Mouse (Mus musculus): Measurements from ENCODE around the gene Ppp1cc.

The Ppp1cc gene

GRCm38 (mm10) chr5:122157827-122158381 lies at the start of gene Ppp1cc:
Gene Ppp1cc (plus strand): TSS chr5:122158278.
- peak; percentile 89; the same call in 1 of the 2 replicates for ATAC-seq (ENCODE audit: insufficient number of reproducible peaks, low FRiP score, low TSS enrichment)

- ATAC-seq (ENCODE audit: insufficient number of reproducible peaks, low FRiP score, low TSS enrichment) = no peak
These were observed 48.6 kb upstream of the Ppp1cc start for GRCm38 (mm10) chr5:122109325-122110060.

GRCm38 (mm10) chr5:122110625-122111024 lies 47.5 kb upstream of the Ppp1cc start:
- no peak for ATAC-seq (ENCODE audit: insufficient number of reproducible peaks, low FRiP score, low TSS enrichment)

- no peak for ATAC-seq (ENCODE audit: insufficient number of reproducible peaks, low FRiP score, low TSS enrichment)
These were observed 46.8 kb upstream of the Ppp1cc start for GRCm38 (mm10) chr5:122111091-122111932.

DNA sequence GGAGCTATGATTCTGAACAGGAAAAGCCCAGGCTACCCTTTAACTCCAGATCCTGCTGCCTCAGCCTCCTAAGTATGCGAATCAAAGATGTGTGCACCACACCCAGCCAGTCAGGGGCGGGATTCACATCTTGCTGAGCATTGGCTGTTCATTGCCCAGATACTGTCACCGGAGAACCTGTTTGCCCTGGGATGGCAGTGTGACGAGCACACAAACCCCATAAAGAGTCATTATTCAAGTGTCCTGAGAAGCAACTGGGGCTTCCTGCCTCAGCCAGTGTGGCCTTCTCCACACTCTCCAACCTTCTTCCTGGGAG lies 46.2 kb upstream of the Ppp1cc start:
- no peak for ATAC-seq (ENCODE audit: insufficient number of reproducible peaks, low FRiP score, low TSS enrichment)

GRCm38 (mm10) chr5:122113450-122113849 lies 44.6 kb upstream of the Ppp1cc start:
- ATAC-seq (ENCODE audit: insufficient number of reproducible peaks, low FRiP score, low TSS enrichment) = no peak

DNA sequence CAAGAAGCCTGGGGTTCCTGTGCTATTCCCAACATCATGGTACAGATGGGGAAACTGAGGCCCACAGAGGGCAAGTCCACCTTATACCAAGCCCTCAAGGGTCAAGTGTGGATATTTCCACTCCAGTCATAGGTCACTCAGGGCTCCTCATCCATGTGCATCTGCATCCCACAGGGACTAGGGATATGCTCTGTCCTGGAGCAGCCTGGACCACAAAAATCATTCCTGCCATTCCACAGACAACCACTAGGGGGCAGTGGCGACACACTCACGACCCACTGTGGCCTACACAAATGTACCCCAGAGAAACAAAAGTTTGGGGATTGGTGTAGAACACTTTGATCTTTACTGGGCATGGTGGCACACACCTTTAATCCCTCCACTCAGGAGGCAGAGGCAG lies 43.9 kb upstream of the Ppp1cc start:
- no peak for ATAC-seq (ENCODE audit: insufficient number of reproducible peaks, low FRiP score, low TSS enrichment)

DNA sequence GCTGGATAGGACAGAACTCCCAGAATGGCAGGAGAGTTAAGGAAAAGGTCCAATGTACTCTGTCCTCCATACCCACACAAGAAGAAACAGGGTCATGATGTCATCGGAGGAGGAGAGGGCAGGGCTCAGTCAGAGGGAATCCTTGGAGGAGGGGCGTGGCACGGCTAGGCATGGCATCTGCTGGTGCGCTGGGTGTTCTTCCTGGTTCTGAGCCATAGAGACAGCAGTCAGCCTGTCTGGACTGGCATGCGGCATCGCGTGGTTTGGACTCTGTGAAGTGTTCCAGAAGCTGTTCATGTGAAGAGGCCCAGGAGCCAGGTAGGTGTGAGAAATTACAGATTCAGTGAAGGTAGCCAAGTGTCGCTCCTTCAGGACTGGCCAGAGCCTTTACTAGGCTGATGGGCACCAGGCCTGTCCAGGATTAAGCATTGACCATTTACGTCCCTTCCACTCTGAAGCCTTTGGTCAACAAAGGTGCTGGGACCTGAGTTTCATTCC lies 42.8 kb upstream of the Ppp1cc start:
- no peak for ATAC-seq (ENCODE audit: insufficient number of reproducible peaks, low FRiP score, low TSS enrichment)

GRCm38 (mm10) chr5:122116243-122116642 lies 41.8 kb upstream of the Ppp1cc start:
- ATAC-seq (ENCODE audit: insufficient number of reproducible peaks, low FRiP score, low TSS enrichment) = no peak

GRCm38 (mm10) chr5:122125211-122125760 lies 32.8 kb upstream of the Ppp1cc start:
- ATAC-seq (ENCODE audit: insufficient number of reproducible peaks, low FRiP score, low TSS enrichment) = no peak

GRCm38 (mm10) chr5:122129068-122129655 lies 28.9 kb upstream of the Ppp1cc start:
- ATAC-seq (ENCODE audit: insufficient number of reproducible peaks, low FRiP score, low TSS enrichment) = 0 out of 2 replicates have a peak, but pooled peaks have one; percentile 49

- ATAC-seq (ENCODE audit: insufficient number of reproducible peaks, low FRiP score, low TSS enrichment) = peak; percentile 53; the same call in 1 of the 2 replicates
These were observed 27.6 kb upstream of the Ppp1cc start for GRCm38 (mm10) chr5:122130341-122130998.

DNA sequence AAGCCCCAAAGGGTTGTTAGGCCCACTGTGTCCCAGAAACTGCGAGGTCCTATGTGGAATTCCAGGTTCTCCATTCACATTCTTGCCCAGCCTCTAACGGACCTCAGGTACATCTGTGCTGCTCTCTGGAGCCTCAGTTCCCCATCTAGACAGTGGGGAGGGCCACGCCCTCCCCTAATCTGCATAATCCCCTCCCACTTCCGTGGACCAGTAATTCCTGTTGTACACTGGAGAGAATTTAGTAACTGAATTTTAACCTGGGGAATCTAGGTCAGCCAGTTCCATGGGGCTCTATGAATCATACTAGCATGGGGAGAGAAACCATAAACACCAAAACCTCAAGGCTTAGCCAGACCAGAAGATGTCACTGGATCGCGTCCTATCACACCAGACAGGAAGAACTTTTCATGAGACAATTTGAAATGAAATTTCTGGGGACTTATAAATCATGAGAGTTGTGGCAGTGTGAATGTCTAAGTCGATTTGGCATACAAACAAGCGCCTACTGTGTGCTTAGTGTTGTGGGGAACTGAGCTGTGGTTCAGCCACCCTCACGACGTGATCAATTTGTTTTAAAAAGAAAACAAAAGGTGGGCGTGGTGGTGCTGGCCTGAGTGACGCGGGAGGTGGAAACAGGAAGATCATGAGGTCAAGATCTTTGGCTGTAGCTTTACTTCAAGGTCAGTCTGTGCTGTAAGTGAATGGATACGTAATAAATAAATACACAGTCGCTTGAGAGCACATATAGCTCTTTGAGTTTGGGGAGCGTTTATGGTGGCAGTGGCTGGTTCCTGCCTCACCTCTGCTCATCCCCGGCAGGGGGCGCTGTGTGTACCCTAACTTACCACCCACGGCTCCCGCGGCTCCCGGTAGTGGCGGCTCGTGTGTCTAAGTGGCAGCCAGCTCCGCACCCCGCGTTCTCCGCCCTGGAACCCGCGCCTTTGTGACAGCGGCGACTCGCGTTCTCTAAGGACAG lies 26.7 kb upstream of the Ppp1cc start:
- ATAC-seq (ENCODE audit: insufficient number of reproducible peaks, low FRiP score, low TSS enrichment) = no peak

DNA sequence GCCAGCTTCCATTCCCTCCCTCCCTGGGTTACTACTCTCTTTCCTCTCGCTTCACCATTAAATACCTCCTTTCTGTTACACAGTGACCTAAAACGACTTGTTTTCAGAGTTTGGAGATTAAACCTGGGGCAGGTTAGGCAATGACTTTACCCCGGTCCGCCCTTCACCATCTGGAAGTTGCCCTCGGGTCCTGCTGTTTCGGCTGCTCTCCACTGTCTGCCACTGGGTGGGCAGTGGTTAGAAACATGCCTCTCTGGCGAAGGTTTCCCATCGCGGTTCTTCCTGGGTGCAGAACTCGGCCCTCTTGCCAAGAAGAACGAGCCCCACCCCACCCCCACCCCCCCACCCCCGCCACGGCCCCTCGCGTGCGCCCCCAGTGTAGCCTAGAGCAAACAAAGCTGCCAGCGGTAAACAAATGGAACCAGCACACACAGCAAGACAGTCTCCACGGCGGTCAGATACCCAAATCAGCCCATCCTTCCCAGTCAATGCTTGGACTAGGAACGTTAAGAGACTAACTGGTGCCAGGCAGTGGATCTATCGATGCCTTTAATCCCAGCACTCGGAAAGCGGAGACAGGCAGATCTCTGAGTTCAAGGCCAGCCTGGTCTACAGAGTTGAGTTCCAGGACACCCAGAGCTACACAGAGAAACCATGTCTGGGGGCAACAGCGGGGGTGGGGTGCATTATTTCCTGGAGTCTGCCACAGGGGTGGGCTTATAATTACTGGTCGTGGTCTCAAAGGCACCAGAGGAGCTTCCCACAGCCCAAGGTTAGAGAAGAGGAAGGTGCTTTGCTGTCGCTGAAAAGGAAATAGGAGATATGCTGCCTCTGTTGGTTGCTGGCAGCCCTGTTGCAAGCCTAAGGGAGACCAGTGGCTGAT lies 25.7 kb upstream of the Ppp1cc start:
- no peak for ATAC-seq (ENCODE audit: insufficient number of reproducible peaks, low FRiP score, low TSS enrichment)

- no peak for ATAC-seq (ENCODE audit: insufficient number of reproducible peaks, low FRiP score, low TSS enrichment)
These were observed 25.1 kb upstream of the Ppp1cc start for GRCm38 (mm10) chr5:122133050-122133389.

GRCm38 (mm10) chr5:122134395-122135289 lies 23.4 kb upstream of the Ppp1cc start:
- ATAC-seq (ENCODE audit: insufficient number of reproducible peaks, low FRiP score, low TSS enrichment) = no peak

DNA sequence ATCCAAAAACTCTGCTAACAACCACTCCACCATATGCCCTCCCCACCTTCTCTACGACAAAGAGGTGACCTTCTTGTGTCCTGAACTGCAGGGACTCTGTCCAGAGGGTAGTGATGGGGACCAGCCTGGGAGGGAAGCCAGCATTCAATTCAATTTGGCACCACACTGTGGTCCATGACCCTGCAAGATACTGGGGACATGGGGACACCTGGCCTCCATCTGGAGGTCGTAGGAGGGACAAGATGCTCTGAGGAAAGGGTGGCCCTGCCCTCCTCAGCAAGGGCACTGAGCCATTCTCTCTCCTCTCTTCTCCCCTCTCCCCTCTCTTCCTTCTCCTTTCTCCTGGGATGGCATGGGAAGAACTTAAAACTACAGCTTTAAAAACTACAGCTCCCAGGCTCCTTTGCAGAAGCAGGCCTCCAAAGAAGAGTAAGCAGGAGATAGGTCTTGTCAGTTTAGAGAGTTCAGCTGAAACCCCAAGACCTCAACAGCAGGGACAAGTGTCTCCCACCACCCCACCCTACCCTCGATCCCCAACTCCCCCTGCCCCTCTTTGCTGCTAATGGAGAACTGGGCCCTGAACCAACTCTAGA lies 22.7 kb upstream of the Ppp1cc start:
- ATAC-seq (ENCODE audit: insufficient number of reproducible peaks, low FRiP score, low TSS enrichment) = no peak; the same call in 1 of the 2 replicates

Data from cerebellum, adult (tissue).